Mouse (Mus musculus) adrenal gland, adult 2 months (tissue): Measurements from ENCODE around the gene Srrm1. TPM values are rescaled to one million over a fixed set of nuclear protein-coding genes. Genes with fewer than 3 reads are reported as not detected.
"Not testable (repeated sequence)": the region's sequence is repeated elsewhere in the genome, so short reads cannot be mapped to it uniquely, and the experiment has no call there.

Experiments
- DNase-seq: peaks from one replicate; pipeline ENCODE4 v3.0.0; 2021
- long read RNA-seq: library from polyadenylated mRNA; stranded (forward); transcript quantifications from one replicate; pipeline ENCODE4 v2.0.0, GENCODE M21; 2021
- polyA plus RNA-seq: library from polyadenylated mRNA; depleted of rRNA; stranded (reverse); fragments of >200 nt; gene quantifications from 2 replicates; pipeline ENCODE4 v1.2.3, GENCODE M21; 2012; rRNA removed
- total RNA-seq, 2 experiments: library from RNA; stranded (reverse); gene quantifications; 2 replicates each; pipeline ENCODE4 v1.2.3; 2021

The Srrm1 gene
- 100 to 1,000 TPM; 107 to 122 TPM for total RNA-seq
- polyA plus RNA-seq: 19.4 and 23.2 TPM in 2 replicates
- long read RNA-seq, partial matches to known transcripts: 14 of 23 reads
- long read RNA-seq, other reads (novel, unspliced or antisense): 5 of 23 reads

DNA sequence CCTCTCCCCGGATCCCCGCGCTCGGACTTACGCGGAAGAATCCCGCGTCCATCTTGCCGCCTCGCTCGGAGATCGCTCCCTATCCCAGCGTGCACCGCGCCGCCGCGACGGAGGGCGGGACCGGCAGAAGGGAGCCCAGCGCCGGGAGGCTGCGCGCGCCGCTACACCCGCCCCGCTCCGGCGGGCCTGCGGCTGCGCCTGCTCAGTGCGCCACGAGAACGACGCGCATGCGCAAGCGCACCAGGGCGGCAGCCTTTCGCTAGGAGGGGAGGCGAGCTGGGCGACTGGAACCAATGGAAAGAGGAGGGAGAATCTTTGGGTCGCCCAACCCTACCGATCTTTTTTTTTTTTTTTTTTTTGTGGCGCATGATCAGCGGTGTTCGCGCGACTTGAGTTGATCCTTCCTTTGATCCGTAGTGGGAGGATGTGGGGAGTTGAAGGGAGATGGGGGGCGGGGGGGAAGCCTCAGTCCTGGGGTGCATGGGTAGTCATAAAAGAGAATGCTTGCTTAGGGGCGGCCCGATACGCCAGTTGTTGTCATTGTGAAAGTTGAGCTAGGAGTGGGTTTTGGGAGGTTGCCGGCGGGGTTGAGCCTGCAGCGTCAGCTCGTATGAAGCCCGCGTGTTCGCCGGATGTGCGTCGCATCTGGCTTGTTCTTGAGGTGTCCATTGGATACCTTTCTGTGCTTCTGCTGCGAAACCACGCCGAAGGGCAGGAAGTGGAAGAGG is at the start of gene Srrm1:
Srrm1 (minus strand) TSS at position 256 of the 728 bp plus-strand sequence.
- peak; percentile 100 for DNase-seq

DNA sequence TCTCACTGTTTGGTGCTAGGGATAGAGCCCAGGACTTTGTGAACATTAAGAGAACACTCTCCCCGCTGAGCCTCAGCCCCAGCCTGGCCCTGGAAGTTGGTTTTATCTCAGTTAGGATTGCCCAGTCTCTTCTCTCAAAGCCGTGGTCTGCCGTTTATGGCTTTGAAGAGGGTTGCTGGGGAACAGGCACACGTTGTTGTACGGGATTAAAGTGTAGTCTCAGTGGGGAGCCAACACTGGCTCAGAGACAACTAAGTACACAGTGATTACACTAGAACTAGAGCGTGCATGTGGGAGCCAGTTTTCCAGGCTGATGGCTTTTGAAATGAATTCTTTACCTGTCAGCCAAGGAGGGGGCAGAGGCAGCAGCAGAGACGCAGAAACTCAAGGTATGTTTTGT is 48.8 kb upstream of the Srrm1 start:
- DNase-seq: no peak

DNA sequence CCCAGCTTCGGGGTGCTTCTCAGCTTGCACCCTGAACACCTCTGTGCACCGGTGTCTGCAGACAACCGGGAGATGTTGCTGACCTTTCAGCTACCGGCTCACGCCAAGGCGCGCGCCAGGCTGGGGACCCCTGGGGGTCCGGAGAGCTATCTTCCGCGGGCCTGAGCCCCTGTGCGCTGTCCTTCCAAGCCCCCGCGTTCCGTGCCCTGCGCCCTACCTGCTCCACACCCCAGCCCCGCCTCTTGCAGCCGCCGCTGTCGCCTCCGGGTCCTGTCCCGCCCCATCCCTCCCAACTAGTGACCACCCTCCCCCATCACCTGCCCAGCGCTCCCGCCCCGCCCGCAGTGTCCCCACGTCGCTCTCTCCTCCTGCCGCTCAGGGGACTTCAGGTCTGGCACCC is 44.9 kb upstream of the Srrm1 start, which contains the start of gene Ncmap:
Ncmap (minus strand) TSS at position 237 of the 400 bp plus-strand sequence.
- no peak for DNase-seq

- no peak for DNase-seq
These were observed 44.4 kb upstream of the Srrm1 start for GRCm38 (mm10) chr4:135397551-135397950.

GRCm38 (mm10) chr4:135396303-135396702 is 43.2 kb upstream of the Srrm1 start:
- no peak for DNase-seq

GRCm38 (mm10) chr4:135395375-135395774 is 42.3 kb upstream of the Srrm1 start:
- no peak for DNase-seq

- no peak for DNase-seq
These were observed 41.5 kb upstream of the Srrm1 start for GRCm38 (mm10) chr4:135394666-135395065.

- DNase-seq: no peak
These were observed 40.3 kb upstream of the Srrm1 start for GRCm38 (mm10) chr4:135393381-135393780.

DNA sequence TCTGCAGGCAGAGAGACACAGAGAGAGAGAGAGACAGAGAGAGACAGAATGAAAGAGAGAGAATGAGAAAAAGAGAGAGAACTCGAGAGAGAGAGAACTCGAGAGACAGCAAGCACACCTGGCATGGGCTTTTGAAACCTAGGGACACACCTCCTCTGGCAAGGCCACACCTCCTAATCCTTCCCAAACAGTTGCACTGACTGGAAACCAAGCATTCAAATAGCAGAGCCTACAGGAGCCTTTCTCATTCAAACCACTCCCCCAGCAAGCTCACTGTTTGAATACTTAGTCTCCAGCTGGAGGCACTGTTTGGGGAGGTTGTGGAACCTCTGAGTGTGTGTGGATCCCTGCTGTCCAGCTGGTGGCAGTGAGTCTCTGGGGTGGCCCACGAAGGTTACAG is 39.7 kb upstream of the Srrm1 start:
- no peak for DNase-seq

DNA sequence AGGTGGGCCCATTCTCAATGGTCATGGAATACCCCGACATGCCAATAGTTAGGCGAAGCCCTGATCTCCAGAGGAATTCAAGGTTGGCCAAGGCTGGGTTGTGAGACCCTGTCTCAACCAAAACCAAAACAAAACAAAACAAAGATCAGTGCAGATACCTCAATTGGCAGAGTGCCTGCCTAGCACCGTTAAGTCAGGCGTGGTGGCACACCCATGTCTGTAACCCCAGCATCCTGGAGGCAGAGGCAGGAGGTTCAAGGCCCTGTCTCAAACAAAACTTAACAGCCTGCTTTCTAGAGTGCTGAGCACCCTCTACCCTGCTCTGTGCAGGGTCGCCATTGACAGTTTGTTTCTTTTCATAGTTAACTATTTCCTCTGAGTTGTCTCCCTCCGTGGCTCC is 37.9 kb upstream of the Srrm1 start:
- DNase-seq: no peak

DNA sequence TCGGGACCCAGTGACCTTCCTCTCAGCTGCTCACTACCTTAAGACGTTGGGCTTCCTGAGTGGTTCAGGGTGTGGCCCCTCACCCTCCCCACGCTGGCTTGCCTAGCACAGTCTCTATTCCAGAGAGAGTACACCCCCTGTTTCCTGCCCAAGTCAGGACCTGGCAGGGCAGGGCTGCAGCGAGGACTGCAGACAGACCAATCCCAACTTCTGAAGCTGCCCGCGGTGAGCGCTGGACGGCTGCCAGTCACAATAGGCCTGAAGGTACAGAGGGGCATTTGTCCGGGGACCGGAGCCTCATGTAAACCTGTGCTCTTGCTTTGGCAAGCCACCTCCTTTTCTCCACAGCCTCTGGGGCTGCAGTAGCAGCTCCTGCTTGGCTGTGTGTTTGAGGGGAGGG is 32.5 kb upstream of the Srrm1 start:
- no peak for DNase-seq

DNA sequence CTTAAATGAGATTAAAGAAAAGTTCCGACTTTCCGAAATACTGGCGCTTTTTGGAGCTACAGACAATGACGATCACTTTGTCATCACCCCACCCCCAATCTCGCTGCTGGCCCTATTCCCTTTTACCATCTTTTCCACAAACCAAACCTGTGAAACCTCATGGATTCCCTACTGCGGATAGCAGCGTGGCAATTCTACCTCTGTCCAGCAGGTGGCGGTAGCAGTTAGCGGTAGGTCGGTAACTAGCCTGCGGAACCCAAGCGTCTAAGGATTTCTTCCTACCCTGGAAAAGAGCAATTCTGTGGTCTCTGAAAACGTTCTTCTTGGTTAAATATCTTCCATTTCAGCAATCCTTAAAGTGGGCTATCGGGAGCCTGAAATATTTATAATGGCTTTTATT is 29.2 kb upstream of the Srrm1 start:
- peak; percentile 65 for DNase-seq

GRCm38 (mm10) chr4:135381355-135381754 is 28.2 kb upstream of the Srrm1 start:
- DNase-seq: no peak

DNA sequence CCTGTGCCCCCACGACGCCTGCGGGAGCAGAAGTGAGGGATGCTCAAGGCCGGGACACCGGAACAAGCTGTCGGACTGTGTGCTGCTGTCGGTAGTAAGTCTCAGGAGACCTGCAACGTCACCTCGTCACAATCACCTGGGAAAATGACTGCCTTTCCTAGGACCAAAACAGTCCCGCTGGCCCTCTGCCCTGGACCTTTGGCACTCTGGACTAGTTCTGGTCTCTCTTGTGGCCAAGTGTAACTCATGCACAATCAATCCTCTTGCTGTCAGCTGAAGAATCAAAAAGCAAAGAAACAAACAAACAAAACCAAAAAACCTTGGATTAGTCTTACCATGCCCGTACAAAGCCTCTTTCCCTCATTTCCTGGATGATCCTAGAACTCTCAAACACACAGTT is 24.1 kb upstream of the Srrm1 start:
- DNase-seq: no peak

DNA sequence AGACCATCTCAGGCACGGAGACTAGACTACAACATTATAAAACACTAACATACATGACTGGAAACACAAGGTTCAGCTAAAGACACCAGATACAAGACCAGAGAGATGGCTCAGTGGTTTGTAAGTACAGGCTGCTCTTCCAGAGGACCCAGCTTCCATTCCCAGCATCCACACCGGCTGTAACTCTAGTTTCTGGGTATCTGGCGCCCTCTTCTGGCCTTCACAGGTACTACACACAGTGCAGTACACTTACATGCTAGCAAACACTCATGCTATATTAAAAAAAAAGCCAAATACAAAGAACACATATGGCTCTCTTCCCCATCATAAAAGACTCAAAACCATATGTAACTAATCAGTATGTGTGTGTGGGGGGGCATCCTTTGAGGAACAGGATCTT is 22.3 kb upstream of the Srrm1 start:
- no peak for DNase-seq

DNA sequence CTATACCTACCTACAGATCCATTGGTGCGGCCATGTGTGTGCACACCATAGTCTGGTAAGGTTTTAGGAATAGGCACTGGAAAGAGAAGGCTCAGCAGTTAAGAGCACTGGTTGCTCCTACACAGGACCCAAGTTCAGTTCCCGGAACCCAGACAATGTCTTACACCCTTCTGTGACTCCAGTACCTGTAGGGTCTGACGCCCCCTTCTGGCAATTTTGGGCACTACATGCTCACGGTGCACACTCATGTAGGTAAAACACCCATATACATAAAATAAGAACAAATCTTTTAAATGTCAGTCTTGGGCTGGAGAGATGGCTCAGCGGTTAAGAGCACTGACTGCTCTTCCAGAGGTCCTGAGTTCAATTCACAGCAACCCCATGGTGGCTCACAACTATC is 20.2 kb upstream of the Srrm1 start:
- DNase-seq: no peak

GRCm38 (mm10) chr4:135370372-135370771 is 17.3 kb upstream of the Srrm1 start:
- DNase-seq: no peak

DNA sequence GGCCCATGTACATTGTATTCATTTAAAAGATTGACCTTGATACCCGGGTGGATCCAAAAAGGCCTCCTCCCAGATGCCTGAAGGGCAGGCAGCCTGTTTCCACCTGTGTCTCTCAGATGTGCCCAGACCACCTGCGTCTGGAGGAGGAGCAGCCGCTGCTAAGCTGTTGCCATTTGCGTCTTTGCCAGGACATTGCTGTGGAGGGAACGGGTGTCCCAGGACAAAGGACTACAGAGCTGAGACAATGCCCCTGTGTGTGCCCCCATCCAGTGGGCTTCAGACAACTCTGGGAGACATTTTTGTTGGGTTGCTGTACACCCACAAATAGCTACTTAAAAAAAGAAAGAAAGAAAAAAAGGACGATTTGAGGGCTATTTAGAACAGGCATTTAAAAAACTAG is 9.7 kb upstream of the Srrm1 start:
- no peak for DNase-seq

DNA sequence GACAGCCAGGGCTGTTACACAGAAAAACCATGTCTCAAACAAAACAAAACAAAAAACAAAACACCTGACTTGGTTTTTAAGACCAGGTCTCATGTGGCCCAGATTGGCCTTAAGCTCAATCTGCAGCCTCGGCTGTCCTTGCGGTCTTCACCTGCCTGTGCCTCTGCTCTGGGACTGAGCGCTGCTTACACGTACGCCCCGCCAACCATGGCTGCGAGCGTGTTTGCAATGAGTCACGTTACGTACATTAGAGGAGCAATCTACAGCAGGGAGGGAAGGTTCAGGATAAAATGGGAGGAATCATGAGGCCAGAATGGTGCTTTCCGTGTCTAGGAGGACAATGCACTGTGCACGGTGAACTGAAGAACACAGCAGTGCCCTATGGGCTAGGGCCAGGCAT is 8.6 kb upstream of the Srrm1 start:
- no peak for DNase-seq

DNA sequence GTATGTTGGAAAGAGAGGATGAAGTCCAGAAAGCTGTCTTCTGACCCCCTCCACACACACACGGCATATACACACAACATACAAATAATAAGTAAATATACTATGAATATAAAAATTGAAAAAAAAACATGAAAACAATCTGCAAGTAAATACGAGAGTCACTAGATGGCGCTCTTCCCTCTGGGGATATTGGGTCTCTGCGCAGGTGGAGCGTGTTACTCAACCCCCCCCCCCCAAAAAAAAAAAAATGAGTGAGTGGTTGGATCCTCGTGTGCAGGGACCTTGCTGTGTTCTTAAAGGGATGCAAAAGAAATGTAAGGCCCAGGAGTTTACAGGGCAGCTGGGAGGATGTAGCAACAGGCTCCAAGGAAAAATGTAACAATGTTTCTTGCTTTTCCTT is 5.6 kb upstream of the Srrm1 start:
- no peak for DNase-seq

GRCm38 (mm10) chr4:135357221-135357920 is 4.2 kb upstream of the Srrm1 start:
- DNase-seq: no peak

GRCm38 (mm10) chr4:135355886-135356550 is 2.9 kb upstream of the Srrm1 start:
- no peak for DNase-seq

GRCm38 (mm10) chr4:135354751-135355150 is 1.6 kb upstream of the Srrm1 start:
- DNase-seq: not testable (repeated sequence)
